Mouse (Mus musculus) frontal cortex, postnatal 36 days (tissue): ENCODE measurements around the gene Yjefn3.
A peak's percentile ranks its signal among the peaks of the same experiment; 100 is the strongest.

ENCODE experiments used
- DNase-seq, 2 experiments: peaks; one replicate each; pipeline ENCODE4 v3.0.0; 2022; ENCODE audit warnings: low spot score in 2 of 2

Gene Yjefn3

GRCm38 (mm10) chr8:69907106-69907505, 4.6 kb upstream of the Yjefn3 start:
- no peak for DNase-seq

- no peak for DNase-seq
These were observed 3.7 kb upstream of the Yjefn3 start for GRCm38 (mm10) chr8:69906260-69906659.

- no peak for DNase-seq
These were observed 1.6 kb upstream of the Yjefn3 start for GRCm38 (mm10) chr8:69904096-69904495.

- peak; percentile 99 for DNase-seq
These were observed 591 bp upstream of the Yjefn3 start for GRCm38 (mm10) chr8:69903063-69903542.

GRCm38 (mm10) chr8:69901484-69902162, 889 bp downstream of the Yjefn3 start:
- peak; percentile 98 to 99 for DNase-seq

GRCm38 (mm10) chr8:69900895-69901451, 1.5 kb downstream of the Yjefn3 start:
- DNase-seq: no peak

GRCm38 (mm10) chr8:69899876-69900275, 2.6 kb downstream of the Yjefn3 start:
- DNase-seq: no peak

GRCm38 (mm10) chr8:69897857-69898256, 4.7 kb downstream of the Yjefn3 start:
- DNase-seq: no peak

GRCm38 (mm10) chr8:69895772-69896451, 6.6 kb downstream of the Yjefn3 start:
- DNase-seq: no peak

GRCm38 (mm10) chr8:69894836-69895332, 7.6 kb downstream of the Yjefn3 start:
- no peak for DNase-seq

- peak in 1 of 2 experiments; percentile 64 for DNase-seq
These were observed 8.6 kb downstream of the Yjefn3 start for GRCm38 (mm10) chr8:69893863-69894262.

GRCm38 (mm10) chr8:69890813-69891241, 11.7 kb downstream of the Yjefn3 start:
- peak in 1 of 2 experiments; percentile 77 for DNase-seq

- no peak for DNase-seq
These were observed 13.6 kb downstream of the Yjefn3 start for GRCm38 (mm10) chr8:69888902-69889301.

- no peak for DNase-seq
These were observed 14.2 kb downstream of the Yjefn3 start for GRCm38 (mm10) chr8:69888244-69888866.

GRCm38 (mm10) chr8:69887289-69888243, 14.9 kb downstream of the Yjefn3 start, which contains the start of gene Cilp2:
Gene Cilp2 (minus strand): TSS chr8:69887687.
- DNase-seq: no peak

- no peak for DNase-seq
These were observed 18.4 kb downstream of the Yjefn3 start for GRCm38 (mm10) chr8:69884141-69884540.

- DNase-seq: no peak
These were observed 19.5 kb downstream of the Yjefn3 start for GRCm38 (mm10) chr8:69882833-69883600.

- DNase-seq: peak in 1 of 2 experiments; percentile 60
These were observed 20.3 kb downstream of the Yjefn3 start for GRCm38 (mm10) chr8:69882021-69882756.

- DNase-seq: no peak
These were observed 21.1 kb downstream of the Yjefn3 start for GRCm38 (mm10) chr8:69881261-69881865.
